Mouse (Mus musculus) lung, embryonic 16.5 days (tissue): ENCODE measurements around the gene Pakap. TPM values are rescaled to one million over a fixed set of nuclear protein-coding genes. Genes with fewer than 3 reads are reported as not detected.

Experiments
- ATAC-seq: fragments of 200-750 bp; cut with Nextera tagmentation; 2 replicates; pipeline ENCODE4 v1.8.0; 2017; ENCODE audit warnings: low read depth, mild to moderate bottlenecking, moderate library complexity
- H3K27ac ChIP-seq: fragments of 300-500 bp; sonication (generic); 2 replicates; pipeline ENCODE4 v1.5.1; 2014; ENCODE audit warnings: mild to moderate bottlenecking, control low read depth, low read length
- H3K27me3 ChIP-seq: fragments of 300-500 bp; sonication (generic); 2 replicates; pipeline ENCODE4 v1.6.1; 2014; ENCODE audit warnings: low read depth, low read length, mixed read lengths; ENCODE audit not compliant: control insufficient read depth, insufficient read depth
- H3K36me3 ChIP-seq: fragments of 300-500 bp; sonication (generic); 2 replicates; pipeline ENCODE4 v1.6.1; 2014; ENCODE audit warnings: low read length; ENCODE audit not compliant: control insufficient read depth, insufficient read depth
- H3K4me1 ChIP-seq: fragments of 300-500 bp; sonication (generic); replicated peaks from 2 replicates; pipeline ENCODE4 v1.6.1; 2014; ENCODE audit warnings: low read length, mixed read lengths; ENCODE audit not compliant: control insufficient read depth, insufficient read depth
- H3K4me2 ChIP-seq: fragments of 300-500 bp; sonication (generic); 2 replicates; pipeline ENCODE4 v1.6.1; 2014; ENCODE audit warnings: low read depth, low read length, control low read depth
- H3K4me3 ChIP-seq: fragments of 300-500 bp; sonication (generic); 2 replicates; pipeline ENCODE4 v1.5.1; 2014; ENCODE audit warnings: mild to moderate bottlenecking, low read length, control low read depth
- H3K9ac ChIP-seq: fragments of 300-500 bp; sonication (generic); 2 replicates; pipeline ENCODE4 v1.6.1; 2014; ENCODE audit warnings: low read length, control low read depth
- H3K9me3 ChIP-seq: fragments of 300-500 bp; sonication (generic); 2 replicates; pipeline ENCODE4 v1.6.1; 2016; ENCODE audit warnings: low read length; ENCODE audit not compliant: control insufficient read depth
- WGBS: fragments of 180-500 bp; shearing (Covaris S2); extraction: QIAGEN DNeasy Blood & Tissue Kit; methylation state at CpG from one replicate; pipeline ENCODE4 v1.1.7; 2014; 5-methylcytosine and 5-hydroxymethylcytosine counted together
- polyA plus RNA-seq: library from polyadenylated mRNA; unstranded; fragments of >200 nt; fragmentation: Nextera tagmentation; extraction: Ambion mirVana; gene quantifications from 2 replicates; pipeline ENCODE4 v1.2.1, GENCODE M21; 2015

Gene Pakap
- polyA plus RNA-seq, 1 experiment from 2014 or later: 50.0 TPM

- H3K27me3 ChIP-seq: no peaks in the 10 kb centered on the region
- H3K9me3 ChIP-seq: no peaks in the 10 kb centered on the region
- WGBS: 50% methylated on average over 1 of the region's 1 CpGs
- no peak for ATAC-seq
- no peaks in the 10 kb centered on the region for H3K36me3 ChIP-seq
- H3K4me3 ChIP-seq: no peak overlapping the region
- H3K27ac ChIP-seq: no peak overlapping the region
- no peak overlapping the region for H3K9ac ChIP-seq
- H3K4me1 ChIP-seq: no peaks in the 10 kb centered on the region
- H3K4me2 ChIP-seq: no peak overlapping the region
These were observed 57.8 kb downstream of the Pakap start for GRCm38 (mm10) chr4:57625756-57626155.

GRCm38 (mm10) chr4:57626921-57627320 lies 58.9 kb downstream of the Pakap start:
- Histone ChIP-seq H3K27ac (no peak overlapping the region), H3K9me3 (no peaks in the 10 kb centered on the region), H3K4me1 (peaks cover 3% of the 10 kb centered on the region), H3K4me2 (no peak overlapping the region), H3K4me3 (no peak overlapping the region), H3K36me3 (no peaks in the 10 kb centered on the region), H3K27me3 (no peaks in the 10 kb centered on the region), H3K9ac (no peak overlapping the region)
- WGBS: 91% methylated on average over 5 of the region's 5 CpGs
- ATAC-seq: no peak

GRCm38 (mm10) chr4:57632386-57632785 lies 64.4 kb downstream of the Pakap start:
- H3K4me3 ChIP-seq: no peak overlapping the region
- no peak overlapping the region for H3K9ac ChIP-seq
- no peak for ATAC-seq
- no peak overlapping the region for H3K27ac ChIP-seq
- H3K4me2 ChIP-seq: no peak overlapping the region
- WGBS: 78% methylated on average over 5 of the region's 5 CpGs
- H3K36me3 ChIP-seq: no peaks in the 10 kb centered on the region
- H3K27me3 ChIP-seq: no peaks in the 10 kb centered on the region
- no peaks in the 10 kb centered on the region for H3K9me3 ChIP-seq
- peaks cover 14% of the 10 kb centered on the region for H3K4me1 ChIP-seq

- 79% methylated on average over 7 of the region's 7 CpGs for WGBS
- Histone ChIP-seq H3K4me2 (no peak overlapping the region), H3K9me3 (no peaks in the 10 kb centered on the region), H3K27me3 (no peaks in the 10 kb centered on the region), H3K4me3 (no peak overlapping the region), H3K9ac (no peak overlapping the region), H3K27ac (no peak overlapping the region), H3K4me1 (peaks cover 18% of the 10 kb centered on the region), H3K36me3 (no peaks in the 10 kb centered on the region)
- no peak for ATAC-seq
These were observed 65.1 kb downstream of the Pakap start for GRCm38 (mm10) chr4:57633052-57633451.

GRCm38 (mm10) chr4:57634956-57635355 lies 67.0 kb downstream of the Pakap start:
- Histone ChIP-seq H3K9me3 (no peaks in the 10 kb centered on the region), H3K27me3 (no peaks in the 10 kb centered on the region), H3K27ac (no peak overlapping the region), H3K4me2 (no peak overlapping the region), H3K4me1 (peaks cover 22% of the 10 kb centered on the region), H3K9ac (no peak overlapping the region), H3K4me3 (no peak overlapping the region), H3K36me3 (no peaks in the 10 kb centered on the region)
- ATAC-seq: no peak
- WGBS: 72% methylated on average over 1 of the region's 1 CpGs

- ATAC-seq: peak; percentile 64
- H3K4me1 ChIP-seq: peaks cover 19% of the 10 kb centered on the region
- no peak overlapping the region for H3K4me2 ChIP-seq
These were observed 69.0 kb downstream of the Pakap start for GRCm38 (mm10) chr4:57636782-57637482.

GRCm38 (mm10) chr4:57637636-57638386 lies 69.8 kb downstream of the Pakap start:
- ATAC-seq: peak; percentile 63
- Histone ChIP-seq H3K36me3 (no peaks in the 10 kb centered on the region), H3K4me1 (peaks cover 19% of the 10 kb centered on the region), H3K27ac (no peak overlapping the region), H3K4me3 (peak overlapping the region; percentile 25), H3K27me3 (no peaks in the 10 kb centered on the region), H3K4me2 (peak overlapping the region; percentile 56), H3K9ac (no peak overlapping the region), H3K9me3 (no peaks in the 10 kb centered on the region)
- 28% methylated on average over 23 of the region's 24 CpGs for WGBS

More at GRCm38 (mm10) chr4:57636782-57637482, 69.0 kb downstream of the Pakap start:
- WGBS: 44% methylated on average over 9 of the region's 9 CpGs
- Histone ChIP-seq H3K9ac (no peak overlapping the region), H3K4me3 (no peak overlapping the region), H3K27me3 (no peaks in the 10 kb centered on the region), H3K36me3 (no peaks in the 10 kb centered on the region), H3K9me3 (no peaks in the 10 kb centered on the region), H3K27ac (no peak overlapping the region)

- no peak for ATAC-seq
- peaks cover 19% of the 10 kb centered on the region for H3K4me1 ChIP-seq
These were observed 71.0 kb downstream of the Pakap start for GRCm38 (mm10) chr4:57638941-57639340.

GRCm38 (mm10) chr4:57640222-57640621 lies 72.2 kb downstream of the Pakap start:
- H3K27ac ChIP-seq: no peak overlapping the region
- ATAC-seq: peak; percentile 29; the same call in 1 of the 2 replicates
- H3K4me3 ChIP-seq: no peak overlapping the region
- H3K4me2 ChIP-seq: peak overlapping the region; percentile 30
- H3K9ac ChIP-seq: no peak overlapping the region
- H3K4me1 ChIP-seq: peaks cover 19% of the 10 kb centered on the region
- no peaks in the 10 kb centered on the region for H3K27me3 ChIP-seq
- no peaks in the 10 kb centered on the region for H3K36me3 ChIP-seq
- 25% methylated on average over 7 of the region's 7 CpGs for WGBS
- no peaks in the 10 kb centered on the region for H3K9me3 ChIP-seq

More at GRCm38 (mm10) chr4:57638941-57639340, 71.0 kb downstream of the Pakap start:
- no peaks in the 10 kb centered on the region for H3K9me3 ChIP-seq
- H3K27me3 ChIP-seq: no peaks in the 10 kb centered on the region
- H3K4me2 ChIP-seq: no peak overlapping the region
- no peak overlapping the region for H3K9ac ChIP-seq
- H3K36me3 ChIP-seq: no peaks in the 10 kb centered on the region
- 81% methylated on average over 9 of the region's 9 CpGs for whole genome bisulfite sequencing
- no peak overlapping the region for H3K4me3 ChIP-seq
- no peak overlapping the region for H3K27ac ChIP-seq
